Mouse (Mus musculus) embryonic facial prominence, embryonic 12.5 days (tissue): Measurements from ENCODE around the gene Epb41l1. TPM values are rescaled to one million over a fixed set of nuclear protein-coding genes. Genes with fewer than 3 reads are reported as not detected.

ENCODE experiments used
- ATAC-seq: fragments of 200-750 bp; cut with Nextera tagmentation; 2 replicates; pipeline ENCODE4 v1.8.0; 2017; ENCODE audit not compliant: insufficient number of reproducible peaks, insufficient read depth, low FRiP score, low TSS enrichment
- H3K27ac ChIP-seq: fragments of 300-500 bp; sonication (generic); 2 replicates; pipeline ENCODE4 v1.5.1; 2016; ENCODE audit warnings: mild to moderate bottlenecking
- H3K27me3 ChIP-seq: fragments of 300-500 bp; sonication (generic); 2 replicates; pipeline ENCODE4 v1.6.1; 2016; ENCODE audit warnings: mild to moderate bottlenecking, moderate library complexity
- H3K36me3 ChIP-seq: fragments of 300-500 bp; sonication (generic); 2 replicates; pipeline ENCODE4 v1.6.1; 2016; ENCODE audit warnings: mild to moderate bottlenecking
- H3K4me1 ChIP-seq: fragments of 300-500 bp; sonication (generic); 2 replicates; pipeline ENCODE4 v1.6.1; 2016
- H3K4me2 ChIP-seq: fragments of 300-500 bp; sonication (generic); replicated peaks from 2 replicates; pipeline ENCODE4 v1.6.1; 2016; ENCODE audit warnings: mild to moderate bottlenecking, moderate library complexity
- H3K4me3 ChIP-seq: fragments of 300-500 bp; sonication (generic); 2 replicates; pipeline ENCODE4 v1.5.1; 2016; ENCODE audit warnings: mild to moderate bottlenecking
- H3K9ac ChIP-seq: fragments of 300-500 bp; sonication (generic); 2 replicates; pipeline ENCODE4 v1.6.1; 2016; ENCODE audit warnings: mild to moderate bottlenecking, moderate library complexity
- H3K9me3 ChIP-seq: fragments of 300-500 bp; sonication (generic); 2 replicates; pipeline ENCODE4 v1.6.1; 2016; ENCODE audit warnings: mild to moderate bottlenecking, moderate library complexity
- WGBS: fragments of 180-500 bp; shearing (Covaris S2); methylation state at CpG from one replicate; pipeline ENCODE4 v1.1.7; 2016; 5-methylcytosine and 5-hydroxymethylcytosine counted together
- microRNA-seq: library from miRNA; unstranded; fragments of <30 nt; microRNA quantifications from one replicate; pipeline ENCODE4, GENCODE M21; 2017
- polyA plus RNA-seq: library from polyadenylated mRNA; unstranded; fragments of >200 nt; fragmentation: Nextera tagmentation; extraction: Ambion mirVana; gene quantifications from 2 replicates; pipeline ENCODE4 v1.2.1, GENCODE M21; 2016

The Epb41l1 gene
- polyA plus RNA-seq, 1 experiment from 2014 or later = 3.6 TPM

DNA sequence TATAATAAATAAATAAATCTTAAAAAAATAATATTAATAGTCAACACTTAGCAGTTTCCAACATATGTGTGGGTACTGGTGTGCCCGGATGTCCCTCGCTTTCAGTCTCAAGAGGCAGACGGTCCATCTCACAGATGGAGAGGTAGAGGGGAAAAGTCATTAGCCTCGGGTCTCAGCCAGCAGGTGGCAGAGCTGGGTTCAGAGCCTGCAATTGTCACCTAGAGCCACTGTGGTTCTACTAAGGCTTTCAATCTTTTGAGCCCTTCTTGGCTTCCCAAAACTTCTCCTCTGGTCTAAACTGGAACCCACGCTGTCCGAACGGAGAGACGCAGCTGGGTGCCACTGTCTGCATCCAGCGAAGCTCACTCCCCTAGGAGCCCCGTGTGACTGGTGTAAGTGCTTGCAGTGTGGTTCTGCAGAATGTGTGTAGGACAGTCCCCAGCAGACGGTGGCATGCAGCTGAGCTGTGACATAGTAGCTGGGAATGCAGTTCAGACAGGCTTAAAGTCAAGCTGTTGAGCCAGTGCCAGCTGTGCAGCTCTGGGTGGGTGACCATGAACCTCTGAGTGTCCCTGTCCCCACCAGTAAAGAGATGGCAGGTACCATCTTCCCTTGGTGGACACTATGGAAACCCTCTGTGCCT is 163.6 kb downstream of the Epb41l1 start:
- H3K4me2 ChIP-seq = no peak overlapping the region
- H3K36me3 ChIP-seq = no peaks in the 10 kb centered on the region
- no peak overlapping the region for H3K9ac ChIP-seq
- no peak overlapping the region for H3K27ac ChIP-seq
- WGBS = 61% methylated on average over 11 of the region's 11 CpGs
- peaks cover 4% of the 10 kb centered on the region; the same call in 1 of the 2 replicates for H3K27me3 ChIP-seq
- no peak for ATAC-seq
- no peak overlapping the region for H3K4me3 ChIP-seq
- no peaks in the 10 kb centered on the region for H3K4me1 ChIP-seq
- H3K9me3 ChIP-seq = no peaks in the 10 kb centered on the region

DNA sequence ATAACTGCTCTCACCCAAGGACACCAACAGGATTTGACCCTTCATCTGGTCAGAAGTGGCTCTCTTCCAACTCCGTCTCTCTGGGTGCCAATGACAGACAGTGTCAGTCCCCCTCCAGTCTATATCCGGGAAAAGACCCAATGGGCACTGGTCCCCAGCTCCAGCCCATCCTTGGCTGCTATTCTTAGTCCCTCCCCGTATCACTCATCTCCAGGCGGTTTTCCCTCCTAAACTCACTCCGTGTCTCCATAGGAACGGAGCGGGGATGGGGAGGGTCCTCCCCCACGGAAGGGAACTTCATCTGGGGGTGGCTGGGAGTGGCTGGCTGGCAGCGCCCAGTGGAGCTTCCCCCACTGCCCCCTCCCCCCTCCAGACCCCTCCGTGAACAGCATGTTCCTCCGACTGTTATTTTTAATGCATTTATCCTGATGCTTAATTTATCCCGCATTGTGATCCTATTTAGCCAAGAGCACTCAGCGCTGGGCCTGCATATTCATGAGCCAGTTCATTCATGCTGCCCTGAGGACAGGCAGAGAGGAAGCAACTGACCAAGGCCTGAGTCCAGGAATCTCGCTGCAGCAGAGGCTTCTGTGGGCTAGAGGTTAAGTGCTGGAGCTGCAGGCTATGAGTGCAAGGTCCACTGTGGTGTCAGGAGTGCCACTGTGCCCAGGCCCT is 164.2 kb downstream of the Epb41l1 start:
- Histone ChIP-seq H3K4me1 (no peaks in the 10 kb centered on the region), H3K4me3 (no peak overlapping the region), H3K27me3 (peaks cover 4% of the 10 kb centered on the region; the same call in 1 of the 2 replicates), H3K9me3 (no peaks in the 10 kb centered on the region), H3K27ac (no peak overlapping the region), H3K4me2 (no peak overlapping the region; the same call in 1 of the 2 replicates), H3K9ac (no peak overlapping the region), H3K36me3 (no peaks in the 10 kb centered on the region)
- 0 out of 2 replicates have a peak, but pooled peaks have one; percentile 31 for ATAC-seq
- 43% methylated on average over 14 of the region's 14 CpGs for WGBS

DNA sequence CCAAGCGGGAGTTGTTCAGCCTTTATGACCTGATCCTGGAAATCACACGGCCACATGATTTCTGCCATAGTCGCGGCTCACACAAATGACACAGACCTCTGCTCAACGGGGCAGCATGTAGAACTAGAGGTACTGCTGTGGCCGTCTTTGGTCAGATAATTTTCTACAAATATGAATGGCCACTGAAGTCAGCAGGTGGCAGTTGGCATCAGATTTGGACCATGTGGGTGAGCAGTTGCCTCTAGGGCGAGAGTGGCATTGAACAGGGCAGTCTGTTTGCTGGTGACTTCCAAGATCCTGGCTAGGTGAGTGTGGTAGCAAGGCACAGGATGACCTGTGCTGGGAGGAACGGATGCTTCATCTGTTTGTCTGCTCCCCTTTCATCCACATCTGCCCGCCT is 168.8 kb downstream of the Epb41l1 start:
- Histone ChIP-seq H3K27ac (no peak overlapping the region), H3K9ac (no peak overlapping the region), H3K9me3 (no peaks in the 10 kb centered on the region), H3K4me1 (no peaks in the 10 kb centered on the region), H3K4me2 (no peak overlapping the region), H3K27me3 (peaks cover 4% of the 10 kb centered on the region; the same call in 1 of the 2 replicates), H3K4me3 (no peak overlapping the region), H3K36me3 (no peaks in the 10 kb centered on the region)
- no peak for ATAC-seq
- 89% methylated on average over 9 of the region's 9 CpGs for WGBS

Small RNA genes within 50 kb of the gene (microRNA-seq; reads per million reads assigned to microRNA genes)
- gene Gm22758 = not detected

Other genes starting within 250 kb of the Epb41l1 start
- gene Rbm39, start 240.7 kb upstream of the Epb41l1 start, polyA plus RNA-seq = 761 and 773 TPM in 2 replicates
- 82.0 and 85.6 TPM in 2 replicates for gene Phf20, start 224.4 kb upstream of the Epb41l1 start, polyA plus RNA-seq
- gene Cnbd2, start 108.6 kb upstream of the Epb41l1 start, polyA plus RNA-seq = 5.1 and 5.6 TPM in 2 replicates
- gene Scand1, start 108.2 kb upstream of the Epb41l1 start, polyA plus RNA-seq = 106 and 119 TPM in 2 replicates
- gene Aar2, start 126.7 kb downstream of the Epb41l1 start, polyA plus RNA-seq = 41.7 and 42.8 TPM in 2 replicates
- gene Dlgap4, start 192.8 kb downstream of the Epb41l1 start, polyA plus RNA-seq = 132 and 137 TPM in 2 replicates